Mouse (Mus musculus): Measurements from ENCODE around the gene Hrh2.

DNA sequence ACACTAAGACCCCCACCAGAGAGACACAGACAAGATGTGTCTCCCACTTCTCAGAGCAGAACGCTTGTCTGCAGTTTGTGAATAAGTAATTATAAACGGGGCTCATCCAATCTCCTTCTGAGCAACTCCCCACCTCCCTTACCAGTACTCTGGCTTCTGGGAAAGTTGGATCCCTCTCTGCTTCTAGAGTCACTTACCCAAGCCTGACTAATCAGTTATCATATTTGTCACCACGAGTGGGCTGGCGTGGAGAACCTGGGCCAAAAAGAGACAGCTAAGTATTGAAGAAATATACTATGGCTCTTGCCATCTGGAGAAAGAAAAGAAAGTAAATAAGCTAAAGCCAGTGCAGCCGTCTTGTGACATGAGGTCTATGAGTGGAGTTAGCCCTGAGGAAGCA, 47.3 kb upstream of the Hrh2 start:
- TF ChIP-seq CTCF (IDR thresholded peaks at IDR 0.05; ENCODE audit: insufficient read depth, low read depth, low read length) (no peak), POLR2A (IDR thresholded peaks at IDR 0.05; ENCODE audit: insufficient read depth, low read depth, low read length) (no peak)
